Mouse (Mus musculus): Measurements from ENCODE around the gene Rxra.

GRCm38 (mm10) chr2:27677411-27678310 lies 1.4 kb downstream of the Rxra start:
- no peak for TF ChIP-seq CEBPB (IDR thresholded peaks at IDR 0.05; ENCODE audit: low read depth)
- TF ChIP-seq CTCF (IDR thresholded peaks at IDR 0.05; ENCODE audit: control insufficient read depth, insufficient read depth, insufficient read length), result no peak
- no peak for TF ChIP-seq MAX (IDR thresholded peaks at IDR 0.05)
- no peak for TF ChIP-seq USF1 (IDR thresholded peaks at IDR 0.05; ENCODE audit: low read depth)
- TF ChIP-seq MYOD1 (IDR thresholded peaks at IDR 0.05; ENCODE audit: control insufficient read depth, insufficient read length, low read depth), result no peak

All from C2C12 (cell line).